Mouse (Mus musculus): ENCODE results near the gene Ezr. TPM values are rescaled to one million over a fixed set of nuclear protein-coding genes. Genes with fewer than 3 reads are reported as not detected.
"Not testable (repeated sequence)": the region's sequence is repeated elsewhere in the genome, so short reads cannot be mapped to it uniquely, and the experiment has no call there.

Gene Ezr
- polyA plus RNA-seq, 1 experiment from 2014 or later = 65.7 TPM

DNA sequence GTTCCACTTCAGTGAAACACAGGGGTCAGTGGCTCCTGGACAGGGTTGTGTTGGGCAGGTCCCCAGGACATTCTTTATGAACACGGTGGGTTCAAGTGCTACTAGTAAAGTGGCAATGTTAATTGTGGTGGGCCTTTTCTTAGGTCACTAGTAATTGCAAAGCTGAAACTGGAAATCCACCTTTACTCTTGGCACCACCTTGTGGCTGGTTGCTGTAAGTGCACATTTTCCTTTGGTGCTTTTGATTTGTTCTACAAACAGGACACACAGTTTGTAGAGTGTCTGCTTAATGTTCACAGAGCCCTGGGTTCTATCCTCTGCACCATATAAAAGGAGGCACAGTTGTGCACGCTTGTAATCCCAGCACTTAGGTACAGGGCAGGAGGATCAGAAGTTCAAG, 91.0 kb downstream of the Ezr start:
- H3K4me1 ChIP-seq (replicated peaks); H3K9ac ChIP-seq; H3K27me3 ChIP-seq; H3K9me3 ChIP-seq; H3K27ac ChIP-seq (replicated peaks); H3K4me2 ChIP-seq; H3K36me3 ChIP-seq; ATAC-seq (ENCODE audit: low FRiP score, low read depth); H3K4me3 ChIP-seq: not testable (repeated sequence)
- 15% methylated on average over 2 of the region's 2 CpGs for WGBS

GRCm38 (mm10) chr17:6689344-6689743, 93.2 kb downstream of the Ezr start:
- 100% methylated on average over 2 of the region's 4 CpGs for WGBS
- not testable (repeated sequence) for H3K27ac ChIP-seq (replicated peaks); ATAC-seq (ENCODE audit: low FRiP score, low read depth); H3K4me3 ChIP-seq; H3K9me3 ChIP-seq; H3K4me1 ChIP-seq (replicated peaks); H3K27me3 ChIP-seq; H3K36me3 ChIP-seq; H3K9ac ChIP-seq; H3K4me2 ChIP-seq

Other genes starting within 250 kb of the Ezr start
- 56.1 and 57.3 TPM in 2 replicates for gene Dynlt1c, start 181.1 kb downstream of the Ezr start, polyA plus RNA-seq (2015; fragmentation: Nextera tagmentation; extraction: Ambion mirVana)
- gene Dynlt1f, start 126.9 kb downstream of the Ezr start, polyA plus RNA-seq (2015; fragmentation: Nextera tagmentation; extraction: Ambion mirVana) = 242 and 269 TPM in 2 replicates
- gene Sytl3, start 123.7 kb downstream of the Ezr start, polyA plus RNA-seq (2015; fragmentation: Nextera tagmentation; extraction: Ambion mirVana) = 1.2 and 1.5 TPM in 2 replicates
- 56.3 and 57.6 TPM in 2 replicates for gene Rsph3b, start 165.9 kb upstream of the Ezr start, polyA plus RNA-seq (2015; fragmentation: Nextera tagmentation; extraction: Ambion mirVana)
- gene Tagap1, start 178.4 kb upstream of the Ezr start, polyA plus RNA-seq (2015; fragmentation: Nextera tagmentation; extraction: Ambion mirVana) = 50.6 and 53.7 TPM in 2 replicates
- 107 and 116 TPM in 2 replicates for gene Rnaset2b, start 187.8 kb upstream of the Ezr start, polyA plus RNA-seq (2015; fragmentation: Nextera tagmentation; extraction: Ambion mirVana)
- gene Gm49721, start 196.1 kb upstream of the Ezr start, polyA plus RNA-seq (2015; fragmentation: Nextera tagmentation; extraction: Ambion mirVana) = 0.19 and 0.38 TPM in 2 replicates
- gene Gm1604a, start 242.8 kb upstream of the Ezr start, polyA plus RNA-seq (2015; fragmentation: Nextera tagmentation; extraction: Ambion mirVana) = 0.30 TPM in 1 of 2 replicates, not detected in the other

Data from hindbrain, embryonic 15.5 days (tissue).